9 mouse cellular contexts compared by ENCODE assay signal in the genomic region with DNA sequence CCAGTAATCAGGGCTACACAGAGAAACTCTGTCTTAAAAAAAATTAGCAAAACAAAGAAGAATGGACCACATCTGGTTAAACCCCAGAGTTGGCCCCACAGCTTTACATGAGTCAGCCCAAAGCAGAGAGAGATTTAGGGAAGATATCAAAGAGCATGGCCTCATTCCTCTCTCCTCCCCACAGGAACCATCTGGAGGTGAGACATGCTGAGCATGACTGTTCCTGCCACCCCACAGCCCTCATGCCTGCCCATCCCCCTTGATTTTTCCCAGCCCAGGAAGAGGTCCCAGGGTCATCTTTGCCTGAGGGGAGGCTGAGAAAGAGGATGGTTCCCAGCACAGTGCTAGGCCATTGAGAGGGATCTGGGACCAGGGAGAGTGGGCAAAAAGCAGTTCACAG. TPM values are rescaled to one million over a fixed set of nuclear protein-coding genes. Genes with fewer than 3 reads are reported as not detected.
DNase-seq lines count a peak whose midpoint lies in the region; ATAC-seq and TF ChIP-seq lines count a peak whose summit lies in the region.
"Had no signal": no experiment of that assay in that cellular context is flagged by ENCODE, and none has a peak within 500 bp of the region (broad histone marks: within the 10 kb centered on the region; RNA-seq: fewer than 3 reads in every experiment).

No protein-coding gene starts in this region.

- no peak overlapping the region for H3K27ac ChIP-seq in forebrain, embryonic 10.5 days
- H3K27ac ChIP-seq in forebrain, postnatal 0 days (ENCODE audit: low read depth, low read length) = no peak overlapping the region
- H3K27ac ChIP-seq in kidney, postnatal 0 days = 0 out of 2 replicates have a peak overlapping the region, but pooled peaks have one; percentile 87
- H3K27ac ChIP-seq in embryonic facial prominence, embryonic 13.5 days = no peak overlapping the region; the same call in 1 of the 2 replicates
- no peak overlapping the region for H3K27ac ChIP-seq in midbrain, embryonic 13.5 days

- no peak for DNase-seq in forebrain, embryonic 10.5 days (ENCODE audit: extremely low spot score, low spot score)
- no peak for DNase-seq in forebrain, postnatal 0 days
- no peak for DNase-seq in kidney, postnatal 0 days (ENCODE audit: low spot score)
- DNase-seq in kidney, postnatal 4 days = no peak
- DNase-seq in layer of hippocampus, postnatal 10 days (ENCODE audit: low spot score in 2 of 2) = no peak

- no peaks in the 10 kb centered on the region for H3K9me3 ChIP-seq in forebrain, embryonic 10.5 days
- no peaks in the 10 kb centered on the region for H3K9me3 ChIP-seq in forebrain, postnatal 0 days (ENCODE audit: low read length)
- no peaks in the 10 kb centered on the region for H3K9me3 ChIP-seq in kidney, postnatal 0 days (replicated peaks; ENCODE audit: low read length)
- no peaks in the 10 kb centered on the region for H3K9me3 ChIP-seq in embryonic facial prominence, embryonic 13.5 days
- no peaks in the 10 kb centered on the region for H3K9me3 ChIP-seq in midbrain, embryonic 13.5 days

- peaks cover 33% of the 10 kb centered on the region for H3K4me1 ChIP-seq in forebrain, embryonic 10.5 days
- peaks cover 6% of the 10 kb centered on the region; the same call in 1 of the 2 replicates for H3K4me1 ChIP-seq in forebrain, postnatal 0 days (ENCODE audit: insufficient read depth)
- H3K4me1 ChIP-seq in kidney, postnatal 0 days (replicated peaks; ENCODE audit: insufficient read depth, low read length) = peaks cover 10% of the 10 kb centered on the region
- H3K4me1 ChIP-seq in embryonic facial prominence, embryonic 13.5 days = peaks cover 31% of the 10 kb centered on the region
- H3K4me1 ChIP-seq in midbrain, embryonic 13.5 days (replicated peaks) = peaks cover 26% of the 10 kb centered on the region

- peaks cover 32% of the 10 kb centered on the region for H3K36me3 ChIP-seq in forebrain, embryonic 10.5 days (replicated peaks)
- H3K36me3 ChIP-seq in forebrain, postnatal 0 days (ENCODE audit: insufficient read depth) = peaks cover 13% of the 10 kb centered on the region
- peaks cover 17% of the 10 kb centered on the region; the same call in 1 of the 2 replicates for H3K36me3 ChIP-seq in kidney, postnatal 0 days (ENCODE audit: insufficient read depth, low read length)
- H3K36me3 ChIP-seq in embryonic facial prominence, embryonic 13.5 days = peaks cover 20% of the 10 kb centered on the region
- H3K36me3 ChIP-seq in midbrain, embryonic 13.5 days = peaks cover 9% of the 10 kb centered on the region

- H3K4me2 ChIP-seq in forebrain, postnatal 0 days (ENCODE audit: low read depth) = no peak overlapping the region
- no peak overlapping the region; the same call in 1 of the 2 replicates for H3K4me2 ChIP-seq in kidney, postnatal 0 days (ENCODE audit: low read length)
- peak overlapping the region; percentile 72 for H3K4me2 ChIP-seq in embryonic facial prominence, embryonic 13.5 days
- H3K4me2 ChIP-seq in midbrain, embryonic 13.5 days (replicated peaks) = peak overlapping the region; percentile 73

- ATAC-seq in forebrain, postnatal 0 days = no peak
- ATAC-seq in kidney, postnatal 0 days (replicated peaks; ENCODE audit: low FRiP score, low read depth) = no peak
- ATAC-seq in embryonic facial prominence, embryonic 13.5 days (ENCODE audit: insufficient number of reproducible peaks, insufficient read depth, low FRiP score, low TSS enrichment, low read depth) = no peak
- ATAC-seq in midbrain, embryonic 13.5 days = no peak
- ATAC-seq in inflammation-experienced regulatory T-cells, adult 6 months = no peak
- ATAC-seq: CD4-positive, CD25-positive, alpha-beta regulatory T cell, adult 4 months had no signal

- H3K27me3 ChIP-seq in forebrain, embryonic 10.5 days (ENCODE audit: poor library complexity, severe bottlenecking) = no peaks in the 10 kb centered on the region
- no peaks in the 10 kb centered on the region for H3K27me3 ChIP-seq in forebrain, postnatal 0 days (ENCODE audit: insufficient read depth, low read length)
- H3K27me3 ChIP-seq in kidney, postnatal 0 days (ENCODE audit: insufficient read depth, low read length) = no peaks in the 10 kb centered on the region
- H3K27me3 ChIP-seq in embryonic facial prominence, embryonic 13.5 days = no peaks in the 10 kb centered on the region
- H3K27me3 ChIP-seq in midbrain, embryonic 13.5 days = no peaks in the 10 kb centered on the region

- TF ChIP-seq CTCF in forebrain, postnatal 0 days (IDR thresholded peaks at IDR 0.05; ENCODE audit: low read depth) = no peak
- TF ChIP-seq CTCF in kidney, postnatal 0 days (IDR thresholded peaks at IDR 0.05; ENCODE audit: low read depth) = no peak

- H3K4me3 ChIP-seq in forebrain, embryonic 10.5 days = peak overlapping the region; percentile 74
- no peak overlapping the region for H3K4me3 ChIP-seq in forebrain, postnatal 0 days (ENCODE audit: low read depth, low read length)
- no peak overlapping the region for H3K4me3 ChIP-seq in kidney, postnatal 0 days (replicated peaks; ENCODE audit: low read depth, low read length)
- H3K4me3 ChIP-seq in embryonic facial prominence, embryonic 13.5 days = no peak overlapping the region; the same call in 1 of the 2 replicates
- no peak overlapping the region for H3K4me3 ChIP-seq in midbrain, embryonic 13.5 days (replicated peaks)

- H3K9ac ChIP-seq in forebrain, postnatal 0 days = no peak overlapping the region
- H3K9ac ChIP-seq in kidney, postnatal 0 days (ENCODE audit: low read depth, low read length) = peak overlapping the region; percentile 55; the same call in 1 of the 2 replicates
- H3K9ac ChIP-seq in embryonic facial prominence, embryonic 13.5 days = peak overlapping the region; percentile 77; the same call in 1 of the 2 replicates
- 0 out of 2 replicates have a peak overlapping the region, but pooled peaks have one; percentile 4 for H3K9ac ChIP-seq in midbrain, embryonic 13.5 days (replicated peaks)

RNA-seq across cellular contexts. Expression of gene Use1, which starts 1.7 kb away (rescaled TPM):
- polyA plus RNA-seq in forebrain, embryonic 10.5 days (2016; fragmentation: Nextera tagmentation; extraction: Ambion mirVana) = 81.4 and 82.7 TPM in 2 replicates
- 148 and 195 TPM in 2 replicates for total RNA-seq in forebrain, postnatal 0 days (2014; rRNA removed)
- 124 and 140 TPM in 2 replicates for polyA plus RNA-seq in forebrain, postnatal 0 days (2015; fragmentation: Nextera tagmentation; extraction: Ambion mirVana)
- 129 and 140 TPM in 2 replicates for polyA plus RNA-seq in kidney, postnatal 0 days (2015; fragmentation: Nextera tagmentation; extraction: Ambion mirVana)
- polyA plus RNA-seq in embryonic facial prominence, embryonic 13.5 days (2015; fragmentation: Nextera tagmentation; extraction: Ambion mirVana) = 115 and 118 TPM in 2 replicates
- 108 and 109 TPM in 2 replicates for polyA plus RNA-seq in midbrain, embryonic 13.5 days (2015; fragmentation: Nextera tagmentation; extraction: Ambion mirVana)
- total RNA-seq in layer of hippocampus, postnatal 10 days (2021) = 100 to 1,000 TPM in 1 of 2 experiments, 10 to 100 TPM in 1; 97.9 to 108 TPM
- polyA plus RNA-seq in inflammation-experienced regulatory T-cells, adult 6 months (2017; shearing (Covaris generic)) = 100 to 1,000 TPM; 185 to 341 (median 339) TPM

RNA-seq across cellular contexts. Expression of gene Ocel1, which starts 2.7 kb away (rescaled TPM):
- polyA plus RNA-seq in forebrain, embryonic 10.5 days (2016; fragmentation: Nextera tagmentation; extraction: Ambion mirVana) = 3.5 and 4.0 TPM in 2 replicates
- total RNA-seq in forebrain, postnatal 0 days (2014; rRNA removed) = 14.3 and 16.2 TPM in 2 replicates
- 5.2 and 6.6 TPM in 2 replicates for polyA plus RNA-seq in forebrain, postnatal 0 days (2015; fragmentation: Nextera tagmentation; extraction: Ambion mirVana)
- polyA plus RNA-seq in kidney, postnatal 0 days (2015; fragmentation: Nextera tagmentation; extraction: Ambion mirVana) = 8.1 and 8.4 TPM in 2 replicates
- 4.2 and 5.4 TPM in 2 replicates for polyA plus RNA-seq in embryonic facial prominence, embryonic 13.5 days (2015; fragmentation: Nextera tagmentation; extraction: Ambion mirVana)
- polyA plus RNA-seq in midbrain, embryonic 13.5 days (2015; fragmentation: Nextera tagmentation; extraction: Ambion mirVana) = 4.9 and 5.3 TPM in 2 replicates
- total RNA-seq in layer of hippocampus, postnatal 10 days (2021) = 10 to 100 TPM; 17.2 to 17.6 TPM
- 1 to 10 TPM; 3.3 to 4.7 (median 4.5) TPM for polyA plus RNA-seq in inflammation-experienced regulatory T-cells, adult 6 months (2017; shearing (Covaris generic))

RNA-seq across cellular contexts. Expression of gene Nr2f6, which starts 13.4 kb away (rescaled TPM):
- 47.8 and 49.0 TPM in 2 replicates for polyA plus RNA-seq in forebrain, embryonic 10.5 days (2016; fragmentation: Nextera tagmentation; extraction: Ambion mirVana)
- total RNA-seq in forebrain, postnatal 0 days (2014; rRNA removed) = 59.0 and 63.9 TPM in 2 replicates
- 26.0 and 28.9 TPM in 2 replicates for polyA plus RNA-seq in forebrain, postnatal 0 days (2015; fragmentation: Nextera tagmentation; extraction: Ambion mirVana)
- 110 and 138 TPM in 2 replicates for polyA plus RNA-seq in kidney, postnatal 0 days (2015; fragmentation: Nextera tagmentation; extraction: Ambion mirVana)
- polyA plus RNA-seq in embryonic facial prominence, embryonic 13.5 days (2015; fragmentation: Nextera tagmentation; extraction: Ambion mirVana) = 43.8 and 46.6 TPM in 2 replicates
- 17.0 and 21.7 TPM in 2 replicates for polyA plus RNA-seq in midbrain, embryonic 13.5 days (2015; fragmentation: Nextera tagmentation; extraction: Ambion mirVana)
- 10 to 100 TPM; 32.2 to 32.5 TPM for total RNA-seq in layer of hippocampus, postnatal 10 days (2021)
- 1 to 10 TPM in 2 of 3 experiments, under 1 TPM in 1; 0.93 to 2.4 (median 1.1) TPM for polyA plus RNA-seq in inflammation-experienced regulatory T-cells, adult 6 months (2017; shearing (Covaris generic))

RNA-seq across cellular contexts. Expression of gene Ushbp1, which starts 27.2 kb away (rescaled TPM):
- 5.8 and 5.9 TPM in 2 replicates for polyA plus RNA-seq in forebrain, embryonic 10.5 days (2016; fragmentation: Nextera tagmentation; extraction: Ambion mirVana)
- 3.5 and 5.6 TPM in 2 replicates for total RNA-seq in forebrain, postnatal 0 days (2014; rRNA removed)
- polyA plus RNA-seq in forebrain, postnatal 0 days (2015; fragmentation: Nextera tagmentation; extraction: Ambion mirVana) = 4.2 and 4.5 TPM in 2 replicates
- polyA plus RNA-seq in kidney, postnatal 0 days (2015; fragmentation: Nextera tagmentation; extraction: Ambion mirVana) = 18.8 and 20.4 TPM in 2 replicates
- 7.4 and 7.8 TPM in 2 replicates for polyA plus RNA-seq in embryonic facial prominence, embryonic 13.5 days (2015; fragmentation: Nextera tagmentation; extraction: Ambion mirVana)
- 4.8 and 5.4 TPM in 2 replicates for polyA plus RNA-seq in midbrain, embryonic 13.5 days (2015; fragmentation: Nextera tagmentation; extraction: Ambion mirVana)
- 1 to 10 TPM; 6.7 to 7.3 TPM for total RNA-seq in layer of hippocampus, postnatal 10 days (2021)
- under 1 TPM in 2 of 3 experiments, not detected in 1; 0.13 to 0.21 TPM for polyA plus RNA-seq in inflammation-experienced regulatory T-cells, adult 6 months (2017; shearing (Covaris generic))
- polyA plus RNA-seq: CD4-positive, CD25-positive, alpha-beta regulatory T cell, adult 4 months had no signal

RNA-seq across cellular contexts. Expression of gene Babam1, which starts 28.3 kb away (rescaled TPM):
- 106 and 108 TPM in 2 replicates for polyA plus RNA-seq in forebrain, embryonic 10.5 days (2016; fragmentation: Nextera tagmentation; extraction: Ambion mirVana)
- 87.2 and 94.0 TPM in 2 replicates for total RNA-seq in forebrain, postnatal 0 days (2014; rRNA removed)
- 98.9 and 107 TPM in 2 replicates for polyA plus RNA-seq in forebrain, postnatal 0 days (2015; fragmentation: Nextera tagmentation; extraction: Ambion mirVana)
- 92.3 and 96.4 TPM in 2 replicates for polyA plus RNA-seq in kidney, postnatal 0 days (2015; fragmentation: Nextera tagmentation; extraction: Ambion mirVana)
- polyA plus RNA-seq in embryonic facial prominence, embryonic 13.5 days (2015; fragmentation: Nextera tagmentation; extraction: Ambion mirVana) = 88.9 and 104 TPM in 2 replicates
- polyA plus RNA-seq in midbrain, embryonic 13.5 days (2015; fragmentation: Nextera tagmentation; extraction: Ambion mirVana) = 83.7 and 96.9 TPM in 2 replicates
- 10 to 100 TPM; 78.7 to 82.2 TPM for total RNA-seq in layer of hippocampus, postnatal 10 days (2021)
- 10 to 100 TPM; 52.0 to 70.5 (median 54.7) TPM for polyA plus RNA-seq in inflammation-experienced regulatory T-cells, adult 6 months (2017; shearing (Covaris generic))

Comparison
In these comparisons a context has a peak if more than half of its experiments do, and no peak if none do; other contexts are left out.
1. H3K4me2 ChIP-seq: peak in embryonic facial prominence, embryonic 13.5 days (single experiment) and midbrain, embryonic 13.5 days (single experiment); none in forebrain, postnatal 0 days (single experiment) and kidney, postnatal 0 days (single experiment).